Mouse (Mus musculus): Measurements from ENCODE around the gene Ccdc74a.

The Ccdc74a gene

DNA sequence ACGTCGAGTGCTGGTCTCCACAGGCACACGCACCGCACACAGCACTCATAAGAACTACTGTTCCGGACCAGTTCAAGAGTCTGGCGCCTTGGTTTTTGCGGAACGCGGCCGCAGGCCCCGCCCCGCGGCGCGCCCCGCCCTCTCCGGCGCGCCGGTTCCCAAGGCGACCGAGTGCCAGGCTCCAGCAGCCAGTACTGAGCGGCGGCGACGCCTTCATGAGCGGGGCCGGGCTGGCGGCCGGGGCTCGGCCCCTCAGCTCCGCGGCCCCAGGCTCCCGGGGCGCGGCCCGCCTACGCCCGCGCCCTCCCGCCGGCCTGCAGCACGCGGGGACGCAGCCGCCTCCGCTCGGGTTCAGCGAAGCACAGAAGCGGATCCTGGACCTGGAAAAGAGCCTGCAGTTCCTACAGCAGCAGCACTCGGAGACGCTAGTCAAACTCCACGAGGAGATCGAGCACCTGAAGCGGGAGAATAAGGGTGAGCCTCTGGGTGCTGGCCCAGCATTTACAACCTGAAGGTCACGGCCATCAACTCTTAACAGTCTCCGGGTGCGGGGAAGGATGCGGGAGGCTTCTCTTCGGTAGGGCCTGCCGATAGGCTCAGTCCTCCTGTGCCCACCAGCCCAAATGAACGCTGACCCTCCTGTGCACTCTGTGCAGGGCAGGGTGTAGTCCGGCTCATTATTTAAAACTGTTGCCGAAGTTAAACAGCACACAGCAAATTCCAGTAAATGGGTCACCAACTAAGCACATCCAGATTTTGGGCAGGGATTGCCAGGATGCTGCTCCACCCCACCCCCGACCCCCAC lies at the start of gene Ccdc74a:
Ccdc74a (plus strand) TSS at position 161 of the 805 bp plus-strand sequence.
- peak; percentile 85 for DNase-seq (ENCODE audit: low spot score)

DNA sequence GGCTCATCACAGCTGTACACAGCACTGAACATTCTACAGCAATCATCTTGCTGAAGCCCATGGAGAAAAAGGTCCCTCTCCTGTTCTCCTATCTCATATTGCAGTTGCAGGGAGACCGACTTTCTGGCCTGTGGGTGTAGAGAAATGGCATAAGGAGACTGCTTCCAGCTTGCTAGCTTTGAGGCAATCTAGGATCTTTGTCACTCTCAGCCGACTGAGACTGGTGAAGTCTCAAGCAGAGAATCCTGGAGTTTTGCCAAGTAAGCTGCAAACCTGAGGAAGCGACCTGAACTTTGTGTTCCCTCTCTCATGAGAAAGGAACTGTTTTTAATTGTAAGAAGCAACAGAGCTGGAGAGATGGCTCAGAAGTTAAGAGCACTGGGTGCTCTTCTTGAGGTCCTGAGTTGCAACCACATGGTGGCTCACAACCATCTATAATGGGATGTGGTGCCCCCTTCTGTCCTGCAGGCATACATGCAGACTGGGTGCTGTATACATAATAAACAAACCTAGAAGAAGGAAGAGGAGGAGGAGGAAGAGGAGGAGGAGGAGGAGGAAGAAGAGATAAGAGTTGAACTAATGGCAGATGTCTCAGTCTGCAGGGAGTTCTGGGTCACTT lies 45.2 kb upstream of the Ccdc74a start:
- DNase-seq (ENCODE audit: low spot score), result peak; percentile 21

DNA sequence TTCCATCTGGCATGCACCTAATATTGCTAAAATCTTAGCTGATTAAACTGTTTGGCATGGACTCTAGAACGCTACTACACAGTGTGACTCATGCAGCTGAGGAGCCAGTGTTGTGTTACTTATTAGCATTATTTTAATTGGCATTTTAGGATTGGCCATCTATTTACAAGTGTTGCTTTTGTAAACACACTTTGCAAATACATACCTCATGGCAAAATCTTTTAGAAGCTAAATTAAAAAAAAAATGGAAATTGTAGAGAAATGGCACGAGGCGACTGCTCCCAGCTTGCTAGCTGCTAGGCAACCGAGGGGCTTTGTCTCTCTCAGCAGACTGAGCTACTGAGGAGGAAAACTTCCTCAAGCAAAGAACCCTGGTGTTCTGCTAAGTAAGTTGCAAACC lies 41.3 kb upstream of the Ccdc74a start:
- no peak for DNase-seq (ENCODE audit: low spot score)

DNA sequence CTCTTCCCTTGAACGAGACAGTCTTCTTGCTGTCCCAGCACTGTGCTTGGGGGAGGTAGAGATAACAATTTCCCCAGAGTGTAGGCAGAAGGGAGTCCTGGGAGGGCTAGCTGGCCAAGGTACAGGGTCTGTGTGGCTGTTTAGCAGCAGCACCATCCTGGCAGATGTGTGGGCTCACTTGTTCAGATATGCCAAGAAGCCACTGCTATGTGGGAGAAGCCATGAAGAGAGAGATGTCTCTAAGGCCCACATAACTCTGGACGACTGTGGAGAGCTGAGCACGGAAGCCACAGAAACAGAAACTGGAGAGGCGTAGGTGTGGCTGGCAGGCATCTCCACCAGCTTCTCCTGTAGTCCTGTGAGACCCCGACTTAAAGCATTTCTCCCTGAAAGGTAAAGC lies 40.6 kb upstream of the Ccdc74a start:
- no peak for DNase-seq (ENCODE audit: low spot score)

DNA sequence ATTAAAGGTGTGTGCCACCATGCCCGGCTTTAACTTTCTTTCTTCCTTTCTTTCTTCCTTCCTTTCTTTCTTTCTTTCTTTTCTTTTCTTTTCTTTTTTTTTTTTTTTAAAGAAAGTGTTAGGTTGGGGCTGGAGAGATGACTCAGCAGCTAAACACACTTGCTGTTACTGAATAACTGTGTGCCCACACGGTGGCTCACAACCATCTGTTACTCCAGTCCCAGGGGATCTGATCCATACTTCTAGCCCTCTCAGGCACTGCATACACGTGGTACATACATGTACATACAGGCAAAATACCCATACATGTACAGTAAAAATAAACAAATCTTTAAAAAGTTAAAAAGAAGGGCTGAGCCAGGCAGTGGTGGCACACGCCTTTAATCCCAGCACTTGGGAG lies 34.9 kb upstream of the Ccdc74a start:
- DNase-seq (ENCODE audit: low spot score), result no peak

DNA sequence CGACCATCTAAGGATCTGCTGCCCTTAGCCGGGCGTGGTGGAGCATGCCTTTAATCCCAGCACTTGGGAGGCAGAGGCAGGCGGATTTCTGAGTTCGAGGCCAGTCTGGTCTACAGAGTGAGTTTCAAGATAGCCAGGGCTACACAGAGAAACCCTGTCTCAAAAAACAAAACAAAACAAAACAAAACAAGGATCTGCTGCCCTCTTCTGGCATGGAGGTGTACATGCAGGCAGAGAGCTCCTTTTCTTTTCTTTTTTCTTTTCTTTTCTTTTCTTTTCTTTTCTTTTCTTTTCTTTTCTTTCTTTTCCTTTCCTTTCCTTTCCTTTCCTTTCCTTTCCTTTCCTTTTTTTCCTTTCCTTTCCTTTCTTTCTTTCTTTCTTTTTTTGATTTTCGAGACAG lies 31.5 kb upstream of the Ccdc74a start:
- DNase-seq (ENCODE audit: low spot score), result peak; percentile 9

DNA sequence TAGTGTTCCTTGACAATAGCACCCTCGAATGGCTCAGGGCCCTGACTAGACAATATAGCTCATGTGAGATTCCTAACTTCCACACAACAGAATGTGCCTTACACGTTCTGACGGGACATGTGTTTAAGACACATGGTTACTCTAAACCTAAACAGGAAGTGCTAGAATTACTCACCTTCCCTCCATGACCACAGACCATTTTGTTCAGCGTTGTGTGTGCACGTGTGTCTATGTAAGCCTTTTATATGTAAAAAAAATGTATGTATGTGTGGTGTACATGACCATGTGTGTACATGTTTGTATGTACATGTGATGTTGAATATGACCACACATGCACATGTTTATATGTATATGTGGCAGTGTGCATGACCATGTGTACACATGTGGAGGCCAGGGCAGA lies 30.1 kb upstream of the Ccdc74a start:
- DNase-seq (ENCODE audit: low spot score), result no peak

DNA sequence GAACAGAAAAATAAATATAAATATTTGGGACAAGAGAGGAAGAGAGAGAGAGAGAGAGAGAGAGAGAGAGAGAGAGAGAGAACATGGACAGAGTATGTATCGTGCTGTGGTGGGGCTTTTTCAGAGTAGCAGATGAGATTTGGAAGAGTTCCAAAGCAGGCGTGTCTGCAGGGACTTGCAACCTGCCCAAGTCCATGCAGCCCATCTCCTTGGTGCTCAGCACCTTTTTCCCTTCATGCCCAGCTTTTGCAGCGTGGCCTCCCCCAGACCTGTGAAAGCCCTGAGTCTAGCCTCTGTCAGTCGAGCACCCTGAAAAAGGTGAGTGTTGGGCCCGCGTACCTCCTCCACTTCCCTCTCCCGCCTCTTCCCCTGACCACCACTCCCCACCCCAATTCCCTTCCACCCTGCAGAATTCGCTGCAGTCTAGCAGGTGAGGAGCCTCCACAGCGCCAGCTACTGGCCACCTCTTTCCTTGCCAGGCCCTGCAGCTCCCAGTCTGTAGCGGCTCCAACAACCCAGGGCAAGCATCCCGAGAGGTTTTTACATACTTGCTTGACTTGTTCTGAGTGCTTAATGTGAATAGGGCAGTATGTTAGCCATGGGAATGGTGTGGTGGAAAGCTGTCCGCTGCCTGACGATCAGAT lies 28.2 kb upstream of the Ccdc74a start:
- DNase-seq (ENCODE audit: low spot score), result peak; percentile 78

DNA sequence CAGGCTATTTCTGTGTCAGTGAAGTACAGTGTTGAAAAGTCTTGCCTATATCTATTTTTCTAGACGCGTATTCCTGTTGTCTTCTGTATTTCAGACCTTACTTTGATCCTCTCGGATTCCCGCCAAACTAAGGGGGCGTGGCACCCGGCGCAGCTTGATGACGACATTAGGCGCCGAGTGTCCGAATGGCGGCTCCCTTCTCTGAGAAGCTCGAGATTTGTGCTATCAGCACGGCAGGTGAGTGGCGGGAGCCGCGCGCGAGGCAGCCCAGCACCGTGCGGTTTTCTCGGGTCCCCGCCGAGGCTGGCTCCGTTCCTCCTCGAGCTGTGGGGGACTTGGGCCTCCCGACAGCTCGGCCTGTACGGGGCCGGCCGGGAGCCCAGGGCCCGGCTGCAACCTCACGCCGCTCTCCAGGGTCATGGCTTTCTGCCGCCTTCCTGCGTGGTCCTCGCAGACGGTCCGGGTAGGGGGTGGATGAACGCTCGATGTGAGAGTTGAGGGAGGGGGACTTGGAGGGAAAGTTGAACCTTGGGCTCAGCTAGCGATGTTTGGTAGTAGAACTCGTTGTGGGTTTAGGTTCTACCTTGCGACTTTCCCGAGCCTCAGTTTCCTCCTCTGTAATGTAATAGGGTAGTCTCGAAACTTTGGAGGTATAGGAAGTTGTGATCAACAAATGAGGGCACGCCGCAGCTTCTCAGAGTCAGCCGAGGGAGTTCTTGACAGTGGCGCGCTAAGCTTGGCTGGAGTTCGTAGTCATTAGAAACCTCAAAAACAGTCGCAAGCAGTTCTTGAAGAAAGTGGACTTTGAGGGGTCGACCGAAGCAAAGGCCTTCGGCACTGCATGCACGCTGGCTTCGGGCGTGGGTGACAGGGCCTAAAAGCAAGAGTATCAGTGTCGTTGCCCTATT lies 26.8 kb upstream of the Ccdc74a start, which contains the start of gene Smpd4:
Smpd4 (plus strand) TSS at position 157 of the 908 bp plus-strand sequence.
- peak; percentile 94 for DNase-seq (ENCODE audit: low spot score)

DNA sequence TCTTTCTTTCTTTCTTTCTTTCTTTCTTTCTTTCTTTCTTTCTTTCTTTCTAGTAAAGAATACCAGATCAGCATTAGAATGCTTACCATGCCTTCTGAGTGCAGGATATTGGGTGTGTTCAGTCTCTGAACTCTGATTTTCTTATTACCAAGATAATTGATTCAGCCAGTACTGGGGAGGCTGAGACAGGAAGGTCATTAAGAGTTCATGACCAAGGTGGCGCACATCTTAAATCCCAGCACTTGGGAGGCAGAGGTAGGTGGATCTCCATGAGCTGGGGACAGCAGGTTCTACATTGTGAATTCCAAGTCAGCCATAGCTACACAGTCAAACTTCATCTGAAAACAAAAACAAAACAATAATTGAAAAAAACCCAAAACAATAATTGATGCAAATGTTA lies 24.3 kb upstream of the Ccdc74a start:
- DNase-seq (ENCODE audit: low spot score), result no peak

DNA sequence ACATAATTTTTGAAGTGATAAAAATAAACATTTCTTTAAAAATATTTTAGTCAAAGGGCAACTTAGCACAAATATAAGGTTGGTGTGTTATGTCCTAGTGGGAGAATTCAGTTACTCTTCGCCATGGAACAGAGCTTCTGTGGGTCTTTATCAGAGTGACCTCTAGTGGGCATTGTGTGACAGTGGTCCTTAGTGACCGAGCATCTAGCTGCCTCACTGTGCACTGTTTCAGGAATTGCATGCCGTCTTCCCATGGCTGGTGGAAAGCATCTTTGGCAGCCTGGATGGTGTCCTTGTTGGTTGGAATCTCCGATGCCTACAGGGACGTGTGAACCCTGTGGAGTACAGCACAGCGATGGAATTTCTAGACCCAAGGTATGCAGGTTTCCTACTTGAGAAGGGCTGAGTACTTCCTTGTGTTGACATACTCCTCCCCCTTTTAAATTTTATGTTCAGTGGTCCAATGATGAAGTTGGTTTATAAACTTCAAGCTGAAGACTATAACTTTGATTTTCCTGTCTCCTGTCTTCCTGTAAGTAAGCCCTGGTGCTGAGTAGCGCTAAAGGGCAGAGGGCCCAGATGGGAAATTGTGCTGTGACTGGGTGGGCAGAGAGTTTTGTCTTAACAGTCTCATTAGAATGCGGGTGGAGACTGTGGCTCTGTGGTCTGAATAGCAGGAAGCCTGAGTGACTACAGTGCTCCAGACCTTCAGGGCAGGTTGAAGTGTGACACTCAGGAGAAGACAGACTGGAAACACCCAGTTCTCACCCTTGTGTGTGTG lies 20.6 kb upstream of the Ccdc74a start:
- DNase-seq (ENCODE audit: low spot score), result peak; percentile 79

DNA sequence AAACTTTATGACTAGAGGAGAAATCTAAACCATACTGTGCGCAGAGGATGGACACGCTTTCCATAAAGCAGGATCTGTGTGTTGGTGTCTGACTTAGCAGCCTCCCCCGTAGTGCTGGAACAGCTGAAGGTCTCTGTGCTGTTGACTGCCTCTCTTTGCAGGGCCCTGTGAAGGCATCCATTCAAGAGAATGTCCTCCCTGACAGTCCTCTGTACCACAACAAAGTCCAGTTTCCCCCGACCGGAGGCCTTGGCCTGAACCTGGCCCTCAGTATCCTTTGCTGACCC lies 20.1 kb upstream of the Ccdc74a start:
- no peak for DNase-seq (ENCODE audit: low spot score)

DNA sequence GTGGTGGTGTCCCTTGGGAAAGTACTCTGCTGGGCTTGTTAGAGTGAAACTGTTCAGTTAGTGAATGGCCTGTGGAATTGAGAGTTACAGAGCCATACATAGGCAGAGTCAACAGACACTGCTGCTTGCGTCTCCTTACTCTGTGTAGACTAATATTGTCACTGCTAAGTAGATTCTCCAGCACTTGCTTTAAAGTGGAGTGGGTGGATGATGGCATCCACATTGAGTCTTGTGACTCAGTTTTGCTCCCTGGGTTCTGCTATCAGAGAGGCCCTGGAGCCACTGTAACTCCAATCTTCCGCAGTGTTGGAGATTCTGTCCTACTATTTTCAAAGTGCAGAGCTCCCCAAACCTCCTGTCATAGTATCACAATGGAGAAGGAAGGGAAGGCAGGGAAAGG lies 13.7 kb upstream of the Ccdc74a start:
- DNase-seq (ENCODE audit: low spot score), result no peak

DNA sequence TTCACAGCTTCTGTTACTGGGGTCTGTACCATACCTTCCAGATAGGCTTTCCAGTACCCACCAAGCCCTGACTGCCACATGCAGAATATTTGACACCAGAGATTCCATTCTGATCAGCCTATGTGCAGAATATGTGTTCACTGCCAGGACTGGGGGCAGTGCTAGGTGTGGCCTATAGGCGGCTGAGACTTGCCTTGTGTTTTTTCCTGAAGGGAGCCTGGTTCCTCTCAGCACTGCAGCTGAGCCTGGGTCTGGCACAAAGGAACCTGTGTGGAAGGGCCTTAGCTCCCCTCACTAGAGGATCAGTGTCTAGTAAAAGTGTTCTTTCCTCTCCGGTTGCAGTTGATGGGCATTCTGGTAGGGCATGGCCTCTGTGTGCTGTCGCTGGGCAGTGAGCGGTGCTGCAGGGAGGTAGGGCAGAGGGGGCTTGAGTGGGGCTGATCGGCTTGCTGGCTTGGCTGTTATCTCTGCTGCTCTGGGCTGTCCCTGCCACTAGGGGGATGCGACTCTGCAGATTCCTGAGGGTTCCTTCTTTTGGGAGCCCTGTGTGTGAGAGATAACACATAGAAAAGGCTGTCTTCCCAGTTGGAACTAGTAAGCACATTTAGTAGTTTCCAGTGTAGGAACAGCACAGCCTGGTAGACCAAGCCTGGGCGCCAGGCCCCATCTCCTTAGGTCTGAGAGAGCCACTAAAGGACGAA lies 12.6 kb upstream of the Ccdc74a start:
- peak; percentile 39 for DNase-seq (ENCODE audit: low spot score)

DNA sequence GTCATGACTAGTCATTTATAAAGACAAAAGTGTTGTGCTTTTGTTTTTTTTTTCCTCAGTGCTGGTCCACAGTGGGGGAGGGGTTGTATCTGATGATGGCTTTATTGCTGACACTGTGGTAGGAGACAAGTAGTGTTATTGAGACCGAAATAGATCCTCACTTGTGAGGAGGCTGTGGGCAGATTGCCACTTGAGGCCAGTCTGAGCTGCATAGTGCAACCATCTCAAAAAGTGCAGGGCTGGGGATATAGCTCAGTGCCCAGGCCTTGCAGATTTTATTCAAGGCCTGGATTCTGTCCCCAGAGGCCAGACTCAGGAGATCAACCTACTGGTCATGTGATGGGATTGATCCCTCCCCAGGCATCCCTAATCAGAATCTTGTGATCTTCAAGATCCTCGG lies 9.4 kb upstream of the Ccdc74a start:
- no peak for DNase-seq (ENCODE audit: low spot score)

DNA sequence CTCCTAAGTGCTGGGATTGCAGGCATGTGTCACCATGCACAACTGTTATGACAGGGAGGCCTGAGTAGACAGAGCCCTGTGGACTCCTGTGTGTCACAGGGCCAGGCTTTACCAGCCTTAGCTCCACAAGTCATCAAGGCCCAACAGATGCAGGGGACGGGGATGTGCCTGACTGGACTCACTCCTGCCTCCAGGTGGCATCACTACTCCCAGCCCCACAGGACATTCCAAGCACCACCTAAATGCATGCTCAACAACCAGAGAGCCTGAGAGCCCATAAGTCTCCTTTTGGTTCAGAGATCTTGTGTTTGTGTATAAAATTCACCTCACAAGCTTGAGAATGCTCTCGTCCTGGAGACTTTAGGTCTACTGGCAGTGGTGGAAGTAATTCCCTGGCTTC lies 8.7 kb upstream of the Ccdc74a start:
- no peak for DNase-seq (ENCODE audit: low spot score)

DNA sequence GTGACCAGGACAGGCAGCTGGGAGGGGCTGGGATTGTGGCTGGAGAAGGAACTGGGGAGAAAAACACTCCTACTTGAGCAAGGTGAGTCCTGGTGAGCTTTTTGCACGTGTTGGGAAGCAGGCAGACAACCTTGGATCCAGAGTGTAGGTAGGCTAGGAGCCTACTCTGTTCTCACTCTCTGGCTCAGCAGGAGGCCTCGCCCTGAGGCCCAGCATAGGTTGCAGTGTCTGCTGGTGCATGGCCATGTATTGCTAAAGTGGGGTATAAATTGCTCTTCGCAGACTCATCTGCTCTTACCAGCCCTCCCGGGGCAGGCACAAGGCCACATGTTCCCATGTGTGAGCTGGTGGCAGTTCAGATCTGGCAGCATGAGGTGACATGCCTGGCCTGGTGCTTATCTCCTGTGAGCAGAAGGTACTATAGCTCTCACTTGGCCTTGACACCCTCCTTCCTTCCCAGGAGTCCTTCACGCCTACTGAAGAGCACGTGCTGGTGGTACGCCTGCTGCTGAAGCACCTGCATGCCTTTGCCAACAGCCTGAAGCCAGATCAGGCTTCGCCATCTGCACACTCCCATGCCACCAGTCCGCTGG lies 8.1 kb upstream of the Ccdc74a start:
- DNase-seq (ENCODE audit: low spot score), result no peak

DNA sequence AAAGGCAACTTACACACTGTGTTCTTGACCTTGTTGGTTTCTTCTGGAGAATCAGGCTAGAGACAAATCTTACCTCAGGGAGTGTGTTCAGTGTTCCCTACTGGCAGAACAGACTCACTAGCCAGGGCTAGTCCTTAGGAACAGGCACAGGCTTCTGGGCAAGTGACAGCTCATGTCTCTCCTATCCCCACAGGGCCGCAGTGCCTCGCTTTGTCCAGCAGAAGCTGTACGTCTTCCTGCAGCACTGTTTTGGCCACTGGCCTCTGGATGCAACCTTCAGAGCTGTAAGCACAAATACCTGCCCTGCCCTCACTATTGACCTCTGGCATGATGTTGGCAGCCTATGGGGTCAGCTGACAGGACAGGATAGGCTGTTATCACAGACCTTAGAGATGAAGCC lies 7.2 kb upstream of the Ccdc74a start:
- DNase-seq (ENCODE audit: low spot score), result no peak

DNA sequence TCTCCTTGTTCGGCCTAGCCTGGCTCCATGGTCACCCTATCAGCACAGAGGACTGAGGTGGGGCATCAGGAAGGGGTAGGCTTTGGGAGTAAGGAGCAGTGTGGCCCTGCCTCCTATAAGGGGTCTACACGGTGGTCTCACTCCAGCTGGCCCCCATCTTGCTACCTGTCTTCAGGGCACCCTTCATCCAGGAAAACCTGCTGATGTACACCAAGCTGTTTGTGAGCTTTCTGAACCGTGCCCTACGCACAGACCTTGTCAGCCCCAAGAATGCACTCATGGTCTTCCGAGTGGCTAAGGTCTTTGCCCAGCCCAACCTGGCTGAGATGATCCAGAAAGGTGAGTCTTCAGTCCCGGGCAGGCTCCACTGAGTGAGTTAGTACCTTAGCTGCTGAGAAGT lies 6.3 kb upstream of the Ccdc74a start:
- DNase-seq (ENCODE audit: low spot score), result no peak

DNA sequence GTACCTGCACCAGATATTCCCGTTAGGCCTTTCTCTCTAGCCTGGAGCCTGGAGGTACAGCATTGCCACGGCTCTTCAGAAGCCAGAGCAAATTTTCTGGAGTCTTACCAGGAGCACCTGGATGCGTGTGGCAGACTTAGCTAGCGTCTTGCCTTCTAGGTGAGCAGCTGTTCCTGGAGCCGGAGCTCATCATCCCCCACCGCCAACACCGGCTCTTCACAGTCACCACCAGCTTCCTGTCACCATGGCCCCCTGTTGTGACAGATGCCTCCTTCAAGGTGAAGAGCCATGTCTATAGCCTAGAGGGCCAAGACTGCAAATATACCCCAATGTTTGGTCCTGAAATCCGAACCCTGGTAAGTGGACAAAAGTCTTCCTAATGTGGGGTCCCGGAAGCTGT lies 5.6 kb upstream of the Ccdc74a start:
- no peak for DNase-seq (ENCODE audit: low spot score)

DNA sequence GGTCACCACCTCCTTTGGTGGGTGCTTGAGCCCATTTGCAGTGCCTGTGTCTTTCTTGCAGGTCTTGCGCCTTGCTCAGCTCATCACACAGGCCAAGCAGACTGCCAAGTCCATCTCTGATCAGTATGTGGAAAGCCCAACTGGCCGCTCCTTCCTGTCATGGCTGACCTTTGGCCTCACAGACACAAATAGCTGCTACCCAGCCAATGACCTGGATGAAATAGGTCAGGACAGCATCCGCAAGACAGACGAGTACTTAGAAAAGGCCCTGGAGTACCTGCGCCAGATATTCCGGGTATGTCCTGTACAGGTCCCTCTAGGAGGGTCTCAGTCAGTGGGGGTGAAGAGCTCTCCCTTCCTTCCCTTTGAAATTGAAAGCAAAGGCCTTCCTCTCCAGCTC lies 5.0 kb upstream of the Ccdc74a start:
- no peak for DNase-seq (ENCODE audit: low spot score)
